Mouse (Mus musculus) lung, postnatal 25 days (tissue): Measurements from ENCODE around the gene Gpnmb.

ENCODE experiments used
- DNase-seq: peaks from one replicate; pipeline ENCODE4 v3.0.0; 2022; ENCODE audit warnings: low spot score

Gpnmb gene

DNA sequence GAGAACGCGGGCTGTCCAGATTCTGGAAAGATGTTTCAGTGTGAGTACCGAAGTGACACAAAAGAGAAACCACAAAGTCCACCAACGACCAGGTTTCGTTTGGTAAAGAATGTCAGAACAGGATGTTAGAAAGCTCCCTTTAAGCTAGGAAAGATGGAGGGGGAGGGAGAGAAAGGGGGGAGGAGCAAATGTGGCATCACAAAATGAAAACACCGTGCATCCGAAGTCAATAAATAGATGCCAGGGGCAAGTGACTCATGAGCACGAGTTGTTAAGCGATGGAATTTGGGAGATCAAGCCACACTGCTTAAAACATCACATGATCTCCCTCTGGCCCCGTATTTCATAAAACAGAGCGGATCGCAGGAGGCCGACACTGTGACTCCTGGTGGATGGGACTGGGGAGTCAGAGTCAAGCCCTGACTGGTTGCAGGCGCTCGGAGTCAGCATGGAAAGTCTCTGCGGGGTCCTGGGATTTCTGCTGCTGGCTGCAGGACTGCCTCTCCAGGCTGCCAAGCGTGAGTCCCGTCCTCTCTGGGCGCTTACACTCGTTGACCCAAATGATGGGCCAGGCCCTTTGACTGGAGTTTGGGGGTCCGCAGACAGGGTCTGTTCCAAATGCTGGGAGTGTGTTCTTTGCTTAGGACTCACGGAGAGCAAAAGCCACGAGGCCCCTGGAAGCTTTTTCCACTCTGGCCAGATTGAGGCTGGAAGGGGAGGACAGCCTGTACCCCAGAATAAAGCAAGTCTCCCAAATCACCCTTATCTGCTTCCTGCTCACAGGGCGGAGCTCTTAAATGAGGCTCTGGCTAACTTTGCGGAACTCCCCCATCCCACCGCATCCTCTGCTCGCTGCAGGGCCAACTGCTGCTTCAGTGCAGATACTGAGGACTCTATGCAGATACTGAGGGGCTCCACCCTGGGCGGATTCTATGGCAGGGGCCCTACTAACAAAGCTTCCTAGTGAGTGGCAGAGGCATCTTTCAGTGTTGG lies at the start of gene Gpnmb:
Gpnmb (plus strand) TSS at position 272 of the 993 bp plus-strand sequence.
- DNase-seq: no peak

DNA sequence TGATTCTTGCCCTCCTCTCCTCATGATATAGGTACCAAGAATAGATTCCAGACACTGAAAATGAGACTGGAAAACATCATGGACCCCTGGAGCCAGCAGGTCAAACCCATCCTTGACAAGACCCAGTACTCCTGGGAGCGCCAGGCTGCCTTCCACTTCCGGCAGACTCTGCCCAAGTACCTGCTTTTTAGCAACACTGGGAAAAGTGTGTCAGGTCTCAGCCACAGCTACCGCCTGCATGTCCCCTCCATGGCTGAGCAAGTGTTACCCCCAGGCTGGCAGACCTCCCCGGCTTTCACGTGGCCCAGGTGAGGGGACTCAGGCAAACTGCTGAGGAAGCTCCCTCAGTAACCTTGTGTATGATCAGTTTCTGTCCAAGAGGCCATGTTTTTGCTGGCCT lies 46.4 kb upstream of the Gpnmb start:
- DNase-seq: no peak

DNA sequence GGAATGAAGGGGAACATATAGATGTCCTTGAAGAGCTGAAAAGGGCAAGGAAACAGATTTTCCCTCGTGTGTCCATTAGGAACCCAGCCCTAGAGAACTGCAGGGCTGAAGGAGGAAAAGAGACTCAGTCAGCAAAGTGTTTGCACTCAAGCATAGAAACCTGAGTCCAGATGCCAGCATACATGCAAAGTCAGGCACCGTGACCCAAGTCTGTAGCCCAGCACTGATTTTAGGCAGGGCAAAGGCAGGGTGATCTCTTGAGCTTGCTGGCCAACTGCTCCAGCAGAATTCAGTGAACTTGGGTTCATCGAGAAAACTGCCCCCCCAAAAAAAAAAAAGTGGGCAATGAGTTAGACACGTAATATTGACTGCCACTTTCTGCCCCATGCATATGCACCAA lies 44.4 kb upstream of the Gpnmb start:
- DNase-seq: no peak

GRCm38 (mm10) chr6:48998186-48998585 lies 38.2 kb upstream of the Gpnmb start:
- no peak for DNase-seq

DNA sequence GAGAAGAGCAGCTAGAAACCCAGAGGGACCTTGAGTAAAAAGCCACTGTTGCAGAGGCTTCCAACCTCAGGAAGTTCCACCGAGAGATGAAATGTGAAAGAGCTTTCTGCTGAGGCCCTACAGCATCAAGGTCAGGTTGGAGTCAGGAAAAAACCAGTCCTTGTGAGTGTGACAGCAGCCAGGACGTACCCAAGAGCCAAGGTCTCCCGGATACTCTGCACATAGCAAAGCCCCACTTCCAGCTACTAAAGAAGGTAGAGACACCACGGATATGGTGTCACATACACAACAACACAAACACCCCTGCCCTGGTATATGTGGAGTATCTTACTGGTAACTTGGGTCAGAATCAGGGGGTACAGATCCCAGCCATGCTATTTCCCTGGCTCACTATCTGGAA lies 37.5 kb upstream of the Gpnmb start:
- DNase-seq: no peak

GRCm38 (mm10) chr6:49003381-49003780 lies 33.0 kb upstream of the Gpnmb start:
- no peak for DNase-seq

DNA sequence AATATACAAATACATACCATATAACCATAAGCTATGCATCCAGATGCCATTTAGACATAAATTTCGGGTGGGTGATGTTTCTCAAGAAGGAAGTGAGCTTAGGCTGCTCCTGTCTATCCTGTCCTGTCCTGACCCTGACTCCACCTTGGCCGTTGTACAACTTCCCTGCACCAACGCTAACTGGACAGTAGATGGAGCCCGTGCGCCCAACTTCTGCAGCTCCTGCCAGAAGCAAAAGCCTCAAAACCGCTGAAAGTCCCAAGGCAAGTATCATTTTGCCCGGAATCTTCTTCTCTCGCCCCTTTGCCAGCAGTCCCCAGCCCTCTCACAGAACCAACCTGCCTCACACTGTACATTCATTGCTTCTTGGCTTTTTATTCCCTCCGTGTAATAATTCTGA lies 28.4 kb upstream of the Gpnmb start:
- DNase-seq: peak; percentile 59

GRCm38 (mm10) chr6:49008420-49009160 lies 27.8 kb upstream of the Gpnmb start:
- DNase-seq: no peak

DNA sequence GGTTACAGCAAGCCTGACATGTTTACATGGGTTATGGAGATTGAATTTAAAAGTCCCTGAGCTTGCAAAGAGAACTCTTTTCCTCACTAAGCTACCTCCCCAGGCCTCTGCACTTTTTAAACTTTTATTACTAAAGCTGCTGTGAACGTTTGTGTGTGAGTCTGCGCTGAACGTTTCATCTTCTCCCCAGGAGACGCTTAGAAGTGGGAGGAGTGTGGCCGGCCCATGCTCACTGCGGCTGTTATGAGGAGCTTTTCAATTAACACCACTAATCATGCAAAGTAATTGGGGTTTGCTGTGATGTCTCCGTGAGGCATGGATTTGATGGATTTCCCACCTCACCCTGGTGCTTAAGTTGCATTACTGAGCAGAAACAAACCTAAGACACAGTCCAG lies 27.2 kb upstream of the Gpnmb start:
- no peak for DNase-seq

DNA sequence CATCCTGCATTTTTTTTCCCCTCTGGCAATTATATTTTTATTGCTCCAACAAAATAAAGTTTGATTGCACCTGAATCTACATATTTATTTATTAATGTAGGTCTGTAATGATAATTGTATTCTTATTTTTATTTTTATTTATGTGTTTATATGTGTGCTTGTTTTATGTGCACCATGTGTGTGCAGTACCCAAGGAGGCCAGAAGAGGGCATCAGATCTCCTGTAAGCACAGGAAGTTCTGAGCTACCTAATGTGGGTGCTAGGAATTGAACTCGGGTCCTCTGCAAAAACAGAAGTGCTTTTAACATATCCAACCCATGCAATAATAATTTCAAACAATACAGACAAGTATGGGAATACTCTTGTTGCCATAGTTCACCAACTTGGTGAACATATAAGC lies 26.7 kb upstream of the Gpnmb start:
- no peak for DNase-seq

DNA sequence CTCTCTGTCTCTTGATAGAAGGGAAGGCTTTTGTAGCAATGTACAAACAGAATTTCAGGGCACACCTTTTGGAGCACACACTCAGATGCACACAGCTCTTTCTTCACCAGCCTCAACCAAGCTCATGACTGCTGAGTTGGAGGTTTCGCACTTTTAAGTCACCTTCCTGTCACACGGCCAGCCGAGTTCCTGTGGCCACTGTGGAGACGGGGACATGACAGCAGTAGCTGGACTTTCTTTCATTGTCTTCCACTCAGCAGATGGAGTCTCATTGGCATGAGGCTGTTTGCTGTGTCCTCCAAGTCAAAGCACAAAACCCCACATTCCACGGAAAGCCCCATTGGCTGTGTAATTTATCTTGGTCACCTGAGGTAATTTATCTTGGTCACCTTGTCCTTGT lies 25.2 kb upstream of the Gpnmb start:
- no peak for DNase-seq

GRCm38 (mm10) chr6:49013023-49013422 lies 23.3 kb upstream of the Gpnmb start:
- DNase-seq: no peak

- no peak for DNase-seq
These were observed 22.9 kb upstream of the Gpnmb start for GRCm38 (mm10) chr6:49013458-49013857.

GRCm38 (mm10) chr6:49017150-49017549 lies 19.2 kb upstream of the Gpnmb start:
- DNase-seq: no peak

DNA sequence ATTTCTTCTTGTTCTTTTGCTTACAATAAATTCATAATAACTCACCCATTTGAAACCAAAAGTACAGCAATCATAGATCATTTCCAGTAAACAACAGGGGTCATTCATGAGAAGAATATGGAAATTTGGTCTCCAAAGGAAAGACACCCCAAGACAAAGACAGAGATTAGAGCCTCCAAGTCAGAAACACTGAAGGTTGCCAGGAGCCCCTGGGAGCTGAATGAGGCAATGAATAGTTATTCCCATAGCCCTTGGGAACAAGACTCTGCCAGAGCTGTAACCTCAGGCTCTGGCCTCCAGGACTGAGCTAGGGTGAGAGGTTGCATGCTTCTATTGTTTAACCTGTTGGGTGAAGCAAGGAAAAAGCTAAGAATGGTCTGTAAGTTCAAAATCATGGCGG lies 17.0 kb upstream of the Gpnmb start:
- no peak for DNase-seq

DNA sequence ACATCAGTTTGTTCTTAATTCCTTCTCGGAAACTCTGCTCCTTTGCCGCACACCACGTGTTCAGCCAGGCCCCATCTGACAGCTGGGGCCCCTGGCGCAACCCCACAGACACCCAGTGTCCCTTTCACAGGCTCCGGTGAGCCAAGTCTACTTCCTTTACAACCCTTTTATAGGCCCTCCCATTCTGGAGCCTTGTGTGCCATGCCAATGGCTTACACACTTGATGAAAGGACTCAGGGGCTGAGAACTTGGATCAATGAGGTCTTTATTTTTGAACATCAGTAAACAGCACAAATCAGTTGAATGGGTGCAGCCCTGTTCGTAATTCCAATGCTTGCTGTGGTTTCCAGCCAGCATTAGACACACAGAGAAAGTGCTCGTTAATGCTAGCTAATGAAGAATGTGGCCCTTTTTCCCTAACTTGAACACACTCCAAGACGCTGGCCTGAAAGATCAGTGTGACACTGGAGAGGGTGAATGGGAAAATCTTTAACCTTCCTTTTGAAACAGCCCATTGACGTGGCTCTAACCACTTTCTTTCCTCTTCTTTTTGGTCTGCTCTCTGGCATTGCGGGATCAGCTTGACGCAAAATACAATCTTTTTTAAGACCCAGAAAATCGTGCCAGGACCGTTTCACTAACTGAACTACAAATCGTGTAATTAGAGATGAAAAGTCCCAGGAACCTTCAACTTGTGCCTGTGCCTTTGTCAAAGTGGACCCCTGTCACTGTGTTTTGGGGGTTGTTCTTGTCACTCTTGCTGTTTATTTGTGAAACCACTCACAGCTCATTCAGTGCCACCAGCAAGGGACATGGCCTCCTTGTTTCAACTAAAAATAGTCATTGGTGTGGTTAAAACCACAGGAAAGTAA lies 15.0 kb upstream of the Gpnmb start:
- no peak for DNase-seq

GRCm38 (mm10) chr6:49022384-49022783 lies 14.0 kb upstream of the Gpnmb start:
- DNase-seq: no peak

DNA sequence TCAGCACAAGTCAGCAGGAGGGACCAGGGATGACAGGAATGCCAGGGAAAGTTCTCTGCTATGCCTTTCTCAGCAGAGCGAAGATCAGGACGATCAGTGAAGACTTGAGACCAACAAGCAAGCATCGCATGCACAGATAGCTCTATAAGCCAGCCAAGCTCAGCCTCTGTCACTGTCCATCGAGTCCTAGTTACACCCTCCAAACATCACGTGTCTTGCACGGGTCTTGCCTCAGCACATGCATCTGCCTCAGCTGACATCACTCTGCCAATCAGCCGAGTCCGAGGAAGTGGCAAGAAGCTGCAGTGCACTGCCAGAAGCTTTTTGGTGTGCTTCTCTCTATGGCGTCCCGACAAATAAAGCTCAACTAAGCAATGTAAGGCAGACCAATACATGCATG lies 13.0 kb upstream of the Gpnmb start:
- no peak for DNase-seq

- DNase-seq: no peak
These were observed 11.1 kb upstream of the Gpnmb start for GRCm38 (mm10) chr6:49025290-49025689.

DNA sequence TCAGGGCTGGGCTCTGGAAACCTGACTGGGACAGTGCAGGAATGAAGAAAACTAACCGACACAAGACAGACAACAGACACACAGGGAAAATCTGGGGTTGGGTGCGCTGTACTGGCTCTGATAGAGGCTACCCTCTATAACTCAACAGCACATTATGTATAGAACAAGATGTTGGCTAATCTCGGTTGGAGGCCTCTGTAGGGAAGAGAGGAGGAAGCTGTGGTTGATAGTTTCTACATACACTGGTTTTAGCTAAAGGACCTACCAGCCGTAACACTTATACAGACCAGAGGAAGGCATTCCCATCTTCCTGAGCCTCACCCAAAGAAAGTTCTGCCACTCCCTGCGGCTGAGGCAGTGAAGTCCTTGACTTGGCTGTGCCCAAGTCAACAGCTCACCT lies 9.8 kb upstream of the Gpnmb start:
- no peak for DNase-seq

DNA sequence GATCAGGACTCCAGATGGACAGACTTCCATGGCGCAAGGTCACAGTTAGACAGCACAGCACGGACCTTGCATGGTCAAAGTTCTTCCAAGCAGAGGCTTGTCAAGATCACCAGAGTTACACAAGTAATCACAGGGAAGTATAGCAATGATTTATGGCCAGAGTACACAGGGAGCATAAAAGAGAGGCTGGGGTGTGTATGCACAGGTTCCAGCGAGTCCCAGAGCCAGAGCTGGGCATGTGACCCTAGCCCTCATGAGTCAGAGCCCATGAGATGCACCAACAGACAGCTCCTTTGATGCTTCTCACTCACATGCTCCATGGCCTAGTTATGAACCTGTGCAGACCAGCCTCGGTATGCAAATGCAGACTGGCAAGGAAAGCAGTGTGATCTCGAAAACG lies 8.3 kb upstream of the Gpnmb start:
- DNase-seq: no peak

GRCm38 (mm10) chr6:49028708-49029107 lies 7.6 kb upstream of the Gpnmb start:
- no peak for DNase-seq
